Mouse (Mus musculus) heart, adult 2 months (tissue): ENCODE results near the gene Olfr807.

Experiments used
- CTCF ChIP-seq: fragments of 200-600 bp; IDR thresholded peaks from 2 replicates; pipeline ENCODE4 v1.8.1; 2022; ENCODE audit warnings: antibody characterized with exemption, mild to moderate bottlenecking, moderate library complexity
- POLR2A ChIP-seq: fragments of 200-500 bp; IDR thresholded peaks from 2 replicates; pipeline ENCODE4 v1.6.1; 2011; ENCODE audit warnings: mild to moderate bottlenecking, low read depth, low read length, control low read depth; ENCODE audit not compliant: insufficient read depth

DNA sequence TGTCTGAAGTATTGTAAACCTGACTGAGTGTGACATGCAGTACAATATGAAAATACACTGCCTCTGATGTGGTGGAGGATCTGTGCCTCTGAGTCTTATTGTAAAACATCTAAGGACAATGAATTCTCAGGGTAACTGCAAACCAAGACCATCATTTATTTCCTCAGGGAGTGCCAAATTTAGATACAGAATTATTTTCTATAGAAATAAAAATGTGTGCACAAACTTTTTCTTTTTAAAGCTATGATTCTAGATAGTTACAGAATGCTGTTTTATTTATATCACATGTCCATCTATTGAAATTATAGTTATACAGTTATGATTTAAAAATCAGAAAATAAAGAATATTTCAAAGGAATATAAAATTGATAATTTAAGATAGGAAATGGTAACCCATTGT lies 15.8 kb downstream of the Olfr807 start, which contains the start of gene Olfr806:
- TF ChIP-seq CTCF (no peak), POLR2A (no peak)
